ENCODE assay signal across 27 mouse cellular contexts in the genomic region with DNA sequence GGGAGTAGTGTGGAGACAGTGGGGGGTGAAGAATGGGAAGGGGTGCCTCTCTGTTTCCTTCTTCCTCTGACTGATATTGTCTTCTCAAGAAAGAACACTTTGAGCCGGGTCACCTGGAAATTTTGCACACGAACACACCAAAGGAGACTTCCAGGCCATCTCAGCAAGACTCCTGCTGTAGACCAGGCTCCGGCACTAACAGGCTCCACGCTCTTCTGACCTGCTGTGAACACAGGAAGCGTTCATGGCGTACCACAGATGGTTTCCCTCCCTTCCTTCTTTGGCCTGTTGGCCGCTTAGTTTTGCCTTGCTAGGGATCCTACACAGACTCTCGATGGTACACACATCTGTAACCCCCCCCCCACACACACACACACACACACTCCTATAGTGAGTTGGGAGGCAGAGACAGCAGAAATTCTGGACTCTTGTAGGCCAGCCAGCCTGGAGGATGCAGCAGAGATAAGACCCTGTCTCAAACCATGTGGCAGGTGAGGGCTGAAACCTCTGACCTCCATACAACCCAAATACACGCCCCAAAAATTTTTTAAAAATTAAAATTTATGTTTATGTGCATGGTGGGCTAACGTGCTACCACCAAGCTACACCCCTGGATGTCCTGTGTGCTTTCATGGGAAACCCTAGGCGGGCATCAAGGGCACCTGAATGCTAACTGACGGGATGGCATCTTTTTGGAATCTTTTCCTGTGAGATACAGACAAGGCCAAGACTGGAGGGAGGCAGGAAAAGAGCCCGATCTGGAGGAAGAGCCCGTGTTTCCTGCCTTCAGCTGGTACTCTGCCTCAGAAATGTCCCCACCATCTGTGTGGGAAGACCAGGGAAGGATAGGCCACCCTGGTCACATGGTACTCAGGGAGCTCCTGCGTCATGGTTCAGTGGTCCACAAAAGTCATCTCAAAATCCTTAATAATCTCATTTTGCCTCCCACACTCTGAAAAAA.
"Had no signal": no experiment of that assay in that cellular context is flagged by ENCODE, and none has a peak within 500 bp of the region (broad histone marks: within the 10 kb centered on the region; RNA-seq: fewer than 3 reads in every experiment).

No protein-coding gene starts in this region.

- H3K9me3 ChIP-seq: heart, embryonic 13.5 days; heart, embryonic 15.5 days; hindbrain, embryonic 10.5 days; hindbrain, embryonic 13.5 days; hindbrain, embryonic 15.5 days; kidney, embryonic 15.5 days; limb, embryonic 12.5 days had no signal

- H3K9ac ChIP-seq: heart, embryonic 13.5 days; heart, embryonic 15.5 days; hindbrain, embryonic 13.5 days; hindbrain, embryonic 15.5 days; kidney, embryonic 15.5 days; limb, embryonic 12.5 days had no signal

- H3K27ac ChIP-seq: heart, adult 2 months; heart, embryonic 13.5 days; heart, embryonic 15.5 days; hindbrain, embryonic 10.5 days; hindbrain, embryonic 13.5 days; hindbrain, embryonic 15.5 days; hindbrain, postnatal 0 days; kidney, embryonic 15.5 days; kidney, postnatal 0 days; limb, embryonic 12.5 days had no signal

- DNase-seq: gastrocnemius, postnatal 14 days; gastrocnemius, postnatal 36 days; heart, adult 11 months; heart, adult 2 months; heart, postnatal 14 days; heart, postnatal 36 days; kidney, adult 11 months; kidney, adult 2 months; kidney, adult 9 months; kidney, postnatal 14 days; kidney, postnatal 36 days; layer of hippocampus, adult 9-11 months; layer of hippocampus, postnatal 36 days; left cerebral cortex, postnatal 4 days; liver had no signal

- H3K4me1 ChIP-seq: heart, embryonic 13.5 days; heart, embryonic 15.5 days; hindbrain, embryonic 10.5 days; hindbrain, embryonic 13.5 days; hindbrain, embryonic 15.5 days; kidney, embryonic 15.5 days had no signal

- H3K36me3 ChIP-seq: heart, embryonic 13.5 days; heart, embryonic 15.5 days; hindbrain, embryonic 10.5 days; hindbrain, embryonic 13.5 days; hindbrain, embryonic 15.5 days; kidney, embryonic 15.5 days; limb, embryonic 12.5 days had no signal

- H3K4me2 ChIP-seq: heart, embryonic 11.5 days; heart, embryonic 13.5 days; heart, embryonic 15.5 days; hindbrain, embryonic 13.5 days; hindbrain, embryonic 15.5 days; kidney, embryonic 15.5 days; limb, embryonic 12.5 days; liver, embryonic 11.5 days had no signal

- ATAC-seq: hindbrain, postnatal 0 days; intestine, embryonic 16.5 days had no signal

- H3K27me3 ChIP-seq: heart, embryonic 13.5 days; heart, embryonic 15.5 days; hindbrain, embryonic 13.5 days; hindbrain, embryonic 15.5 days; kidney, embryonic 15.5 days; limb, embryonic 12.5 days had no signal

- H3K4me3 ChIP-seq: heart, adult 2 months; heart, embryonic 13.5 days; heart, embryonic 15.5 days; hindbrain, embryonic 10.5 days; hindbrain, embryonic 13.5 days; hindbrain, embryonic 15.5 days; kidney, embryonic 15.5 days; limb, embryonic 12.5 days had no signal
